Mouse (Mus musculus) lung, postnatal 10 days (tissue): ENCODE measurements around the gene Prkar1b.

Experiments used
- DNase-seq: peaks from one replicate; pipeline ENCODE4 v3.0.0; 2021

The Prkar1b gene

DNA sequence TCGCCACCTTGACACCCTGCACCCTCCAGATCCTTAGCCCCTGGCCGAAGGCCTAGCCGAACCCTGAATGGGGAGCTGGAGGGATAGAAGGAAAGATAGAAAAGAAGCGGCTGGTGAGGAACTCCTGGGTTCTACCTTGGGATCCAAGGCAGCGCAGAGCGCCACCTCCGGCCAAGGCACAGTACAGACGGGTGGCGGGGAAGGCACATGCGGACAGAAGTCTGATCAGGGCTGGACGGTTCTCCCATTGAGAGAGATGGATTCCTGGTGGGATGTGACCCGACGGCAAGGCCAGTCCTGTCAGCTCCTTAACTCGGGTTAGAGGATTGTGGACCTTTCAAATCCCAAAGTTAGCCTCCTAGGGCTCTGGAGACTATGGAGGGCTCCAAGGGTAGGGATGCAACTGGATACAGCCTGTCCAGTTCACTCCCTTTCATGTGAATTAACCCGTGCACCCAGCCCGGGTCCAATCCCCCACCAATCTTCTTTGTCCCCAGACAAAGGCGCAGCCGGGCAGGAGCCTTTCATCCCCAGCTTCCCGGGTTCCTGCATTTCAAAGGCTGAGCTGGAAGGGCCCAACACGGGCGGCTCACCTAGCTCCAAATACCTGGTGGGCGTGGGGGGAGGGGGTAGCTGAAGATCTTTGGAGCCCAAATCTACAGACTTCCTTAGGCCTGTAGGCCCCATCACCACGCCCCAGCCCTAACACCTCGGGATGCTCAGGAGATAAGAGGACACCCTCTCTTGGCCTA, 153.3 kb downstream of the Prkar1b start:
- DNase-seq: peak; percentile 67

DNA sequence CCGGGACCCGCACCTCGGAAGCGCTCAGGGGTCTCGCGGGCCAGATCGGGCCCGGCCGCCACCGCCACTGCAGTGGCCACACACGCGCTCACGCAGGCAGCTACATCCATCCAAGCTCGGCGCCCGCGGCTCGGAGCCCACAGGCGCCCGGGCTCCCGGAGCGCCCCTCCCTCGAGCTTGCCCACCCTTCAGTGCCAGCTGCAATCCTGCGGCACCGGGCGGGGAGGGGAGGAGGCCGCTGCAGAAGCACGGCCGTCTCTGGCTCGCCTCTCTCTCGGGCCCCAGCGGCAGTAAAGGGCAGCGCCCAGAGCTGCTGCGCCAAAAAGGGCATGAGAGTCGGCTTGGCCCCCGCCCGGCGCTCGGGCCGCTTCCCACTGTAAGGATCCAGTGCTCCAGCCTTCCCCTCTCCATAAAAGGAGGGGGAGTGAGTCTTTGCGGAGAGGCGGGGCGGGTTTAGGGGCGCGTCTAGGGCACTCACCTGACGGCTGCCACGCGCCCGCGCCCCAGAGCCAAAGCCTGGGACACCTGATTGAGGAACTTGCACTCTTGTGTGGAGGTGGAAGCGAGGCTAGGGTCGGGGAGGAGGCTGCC, 154.0 kb downstream of the Prkar1b start:
- peak; percentile 87 for DNase-seq

DNA sequence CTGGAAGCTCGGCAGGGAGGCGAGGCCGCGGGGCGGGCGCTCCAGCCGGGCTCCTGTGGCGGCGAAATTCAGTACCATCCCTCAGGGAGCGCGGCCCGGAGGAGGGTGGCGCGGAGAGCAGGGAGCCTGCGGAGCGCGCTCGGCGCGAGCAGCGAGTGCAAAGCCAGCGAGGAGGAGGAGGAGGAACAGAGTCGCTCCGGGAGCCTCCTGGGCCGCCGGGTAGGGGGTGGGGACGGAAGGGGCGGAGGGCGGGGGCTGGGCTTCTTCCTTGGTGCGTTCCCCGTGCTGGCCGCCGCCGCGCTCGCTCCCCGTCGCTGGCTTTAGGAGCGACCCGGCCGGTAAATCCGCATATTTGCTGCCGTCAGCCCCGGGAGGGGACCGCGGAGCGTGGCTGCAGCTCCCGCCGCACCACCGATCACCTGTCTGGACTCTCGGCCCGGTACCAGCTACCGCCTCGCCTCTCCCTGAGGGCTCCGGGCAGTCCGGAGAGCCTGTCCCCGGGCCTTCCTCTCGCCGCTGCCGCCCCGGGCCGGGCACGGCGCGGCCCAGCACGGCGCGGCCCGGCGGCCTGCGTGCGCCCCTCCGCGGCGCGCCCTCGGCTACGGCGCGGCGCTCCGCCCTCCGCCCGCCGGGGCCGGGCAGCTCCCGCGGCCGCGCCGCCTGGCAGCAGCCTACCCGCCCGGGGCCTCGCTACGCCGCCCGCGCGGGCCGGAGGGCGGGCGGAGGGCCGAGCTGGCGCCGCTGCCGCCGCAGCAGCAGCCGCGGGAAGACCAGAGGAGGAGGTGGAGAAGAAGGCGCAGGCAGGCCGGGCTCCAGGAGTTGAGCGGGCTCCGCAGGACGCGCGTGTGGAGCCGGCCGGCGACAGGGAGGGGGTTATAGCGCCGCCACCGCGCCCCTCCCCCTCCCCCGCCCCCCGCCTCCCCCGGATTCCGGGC, 154.7 kb downstream of the Prkar1b start:
- DNase-seq: peak; percentile 84

DNA sequence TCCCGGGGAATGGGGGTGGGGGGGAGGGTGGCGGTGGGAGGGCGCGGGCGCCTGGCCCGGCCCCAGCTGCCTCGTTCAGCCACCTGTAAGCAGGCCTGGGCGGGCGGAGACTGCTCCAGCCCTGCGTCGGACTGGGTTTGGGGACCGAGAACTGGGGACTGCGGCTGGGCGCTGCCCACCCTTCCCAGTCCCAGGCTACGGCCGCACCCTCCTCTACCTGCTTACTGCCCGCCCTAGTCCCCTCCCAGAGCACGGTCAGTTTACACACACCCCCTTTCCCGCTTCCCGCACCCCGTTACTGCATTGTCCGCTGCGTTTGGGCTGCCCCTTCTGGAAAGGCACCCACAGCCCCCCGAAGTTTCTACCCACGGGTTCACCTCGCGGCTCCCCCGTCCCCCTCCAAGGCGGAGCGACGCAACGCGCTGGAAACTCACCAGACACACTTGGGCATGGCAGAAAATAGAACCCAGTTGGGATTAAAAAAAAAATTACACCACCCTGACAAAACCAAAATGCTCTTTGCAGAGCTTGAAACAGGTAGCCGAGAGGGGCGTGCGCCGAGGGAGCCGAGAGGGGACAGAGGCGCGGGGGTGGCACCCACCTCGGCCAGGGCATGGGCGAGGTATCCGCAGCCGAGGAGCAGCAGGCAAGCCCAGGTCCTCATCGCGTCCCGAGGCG, 155.6 kb downstream of the Prkar1b start:
- peak; percentile 37 for DNase-seq

DNA sequence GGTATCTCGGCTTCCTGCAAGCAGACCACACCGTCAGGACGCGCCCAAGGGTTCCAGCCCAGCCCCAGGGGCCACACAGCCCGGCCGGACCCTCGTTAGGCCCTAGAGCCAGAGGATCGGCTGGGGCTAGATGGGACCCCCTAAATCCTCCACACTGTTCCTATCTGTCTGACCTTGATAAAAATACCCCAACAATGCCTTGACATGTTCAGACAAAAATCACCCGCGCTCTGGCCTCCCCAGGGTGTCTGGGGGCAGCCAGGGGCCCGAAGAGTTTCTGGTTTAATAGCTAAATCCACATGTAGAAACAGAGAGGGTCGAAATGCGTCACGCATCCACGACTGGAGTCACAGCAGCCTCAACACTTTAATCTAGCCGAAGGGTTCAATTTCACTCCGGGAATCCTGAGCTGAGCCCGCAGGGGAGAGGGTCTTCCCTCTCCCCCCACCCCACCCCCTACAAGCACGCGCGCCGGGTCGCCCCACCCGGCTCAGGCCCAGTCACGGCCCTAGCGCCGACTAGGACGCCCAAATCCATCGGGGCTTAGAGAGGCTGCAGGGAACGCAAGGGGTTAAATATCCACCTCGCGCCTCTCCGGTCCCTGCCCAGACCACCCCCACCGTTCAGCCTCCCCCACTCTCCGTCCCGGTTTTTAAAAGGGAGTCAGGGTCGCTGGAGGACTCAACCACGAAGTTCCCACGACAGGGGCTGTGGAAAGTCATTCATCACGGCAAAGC, 156.3 kb downstream of the Prkar1b start:
- DNase-seq: peak; percentile 31

DNA sequence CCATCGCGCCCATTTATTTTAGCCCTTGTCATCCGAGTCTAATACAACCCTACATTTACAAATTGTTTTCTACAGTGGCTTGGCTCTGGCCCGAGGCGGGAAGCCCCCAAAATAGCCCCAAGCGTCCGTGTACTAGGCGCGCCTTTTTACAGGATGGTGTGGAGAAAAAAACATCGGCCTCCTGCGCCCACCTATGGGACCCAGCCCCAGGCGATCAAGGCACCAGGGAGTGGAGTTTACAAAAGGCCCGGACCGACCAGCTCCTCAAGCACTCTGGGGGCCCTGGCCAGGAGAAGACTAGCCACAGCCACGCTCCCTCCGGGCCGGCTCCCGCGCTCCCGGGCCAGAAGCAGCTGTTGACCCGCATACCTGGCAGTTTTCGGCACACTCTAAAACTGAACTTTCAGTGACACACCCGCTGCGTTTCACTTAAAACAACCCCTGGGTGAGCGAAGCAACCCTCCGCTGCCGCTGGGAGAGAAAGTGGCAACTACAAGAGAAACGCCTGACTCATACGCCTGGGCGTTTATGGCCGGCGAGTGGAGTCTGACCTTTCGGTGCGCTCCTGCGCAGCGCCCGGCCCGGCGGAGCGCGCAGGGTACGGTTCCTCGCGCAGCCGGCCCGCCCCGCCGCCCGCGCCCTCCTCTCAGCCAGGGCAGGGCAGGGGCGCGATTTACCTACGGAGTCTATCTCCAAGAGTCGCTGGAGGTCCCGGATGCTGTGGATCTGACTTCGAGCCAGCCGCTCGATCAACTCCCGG, 157.0 kb downstream of the Prkar1b start:
- DNase-seq: peak; percentile 26

DNA sequence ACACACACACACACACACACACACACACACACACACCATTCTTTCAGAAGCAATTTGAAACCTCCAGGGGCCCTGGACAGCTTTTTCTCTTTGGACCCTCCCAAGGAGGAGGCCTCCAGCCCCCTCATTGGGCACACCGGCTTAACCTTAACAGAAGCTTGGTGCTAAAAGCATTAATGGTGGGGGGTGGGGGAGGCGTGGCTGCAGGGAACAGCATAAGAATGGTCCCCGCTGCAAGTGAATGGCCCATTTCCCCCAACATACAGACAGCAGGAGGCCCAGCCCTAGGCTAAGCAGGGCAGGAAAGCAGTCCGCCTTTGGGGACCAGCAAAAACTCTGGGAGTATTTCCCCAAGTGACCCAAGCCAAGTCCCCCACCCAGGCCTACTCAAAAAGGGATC, 158.1 kb downstream of the Prkar1b start:
- no peak for DNase-seq

DNA sequence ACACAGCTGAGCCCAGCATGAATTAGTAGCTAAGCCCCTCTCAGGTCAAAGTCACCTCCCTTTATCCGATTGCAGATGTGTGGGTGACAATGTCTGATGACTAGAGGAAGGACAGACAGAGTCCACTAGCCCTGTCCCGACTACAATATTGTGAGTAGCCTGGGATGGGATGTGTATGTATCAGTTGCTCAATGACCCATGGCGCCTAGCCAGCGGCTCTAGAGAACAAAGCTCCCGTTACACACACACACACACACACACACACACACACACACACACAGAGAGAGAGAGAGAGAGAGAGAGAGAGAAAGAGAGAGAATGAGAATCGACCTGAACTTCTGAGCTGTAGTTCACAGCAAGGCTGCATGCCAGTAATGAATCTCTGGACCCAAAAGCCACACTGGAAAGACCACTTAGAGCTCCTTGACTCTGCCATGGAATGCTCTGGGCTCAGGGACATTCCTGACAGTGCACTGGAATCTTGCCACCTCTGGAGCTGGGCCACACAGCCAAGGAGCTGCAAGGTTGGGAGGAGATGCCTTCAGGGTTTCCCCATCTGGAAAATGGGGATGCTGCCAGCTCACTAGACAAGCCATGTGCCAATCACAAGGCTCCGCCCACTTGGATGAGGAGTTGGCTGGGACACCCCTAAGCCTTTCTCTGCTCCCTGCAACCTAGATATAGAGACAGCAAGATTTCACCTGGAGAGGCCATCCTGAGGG, 159.0 kb downstream of the Prkar1b start:
- DNase-seq: peak; percentile 88

DNA sequence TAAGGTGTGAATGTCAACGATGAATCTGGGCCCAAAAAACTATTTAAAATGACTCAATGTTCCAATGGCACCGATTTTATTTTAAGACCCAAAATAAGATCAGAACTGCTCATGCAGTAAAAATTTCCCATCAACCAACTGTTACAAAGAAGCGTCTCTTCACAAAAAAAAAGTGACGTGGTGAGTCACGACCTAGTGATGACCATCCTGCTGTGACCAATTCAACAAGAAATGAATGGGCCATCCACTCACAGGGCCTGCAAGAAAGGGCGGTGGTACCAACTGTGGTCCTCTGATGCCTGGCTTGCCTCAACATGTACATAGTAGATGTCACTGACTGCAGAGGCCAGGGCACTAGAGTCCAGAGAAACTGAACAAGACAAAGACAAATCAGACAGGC, 160.2 kb downstream of the Prkar1b start:
- DNase-seq: no peak

DNA sequence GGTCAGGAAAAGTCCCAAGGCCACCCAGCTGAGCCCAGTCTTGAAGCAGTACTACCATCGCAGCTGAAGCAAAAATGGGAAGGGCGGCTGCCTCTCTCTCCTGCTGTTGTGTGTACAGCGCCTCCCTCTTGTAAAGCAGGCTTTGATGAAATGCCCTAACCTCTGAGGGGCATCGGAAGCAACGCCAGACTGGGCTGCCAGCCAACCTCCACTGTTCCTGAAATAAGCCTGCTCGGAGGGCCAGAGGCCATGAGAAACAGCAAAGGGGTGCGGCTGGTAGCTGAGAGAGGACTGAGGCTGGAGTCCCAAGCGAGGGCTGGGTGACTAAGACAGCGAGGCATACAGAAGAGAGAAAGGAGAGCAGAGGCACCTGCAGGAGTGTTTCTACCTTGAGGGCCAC, 161.0 kb downstream of the Prkar1b start:
- DNase-seq: peak; percentile 78

DNA sequence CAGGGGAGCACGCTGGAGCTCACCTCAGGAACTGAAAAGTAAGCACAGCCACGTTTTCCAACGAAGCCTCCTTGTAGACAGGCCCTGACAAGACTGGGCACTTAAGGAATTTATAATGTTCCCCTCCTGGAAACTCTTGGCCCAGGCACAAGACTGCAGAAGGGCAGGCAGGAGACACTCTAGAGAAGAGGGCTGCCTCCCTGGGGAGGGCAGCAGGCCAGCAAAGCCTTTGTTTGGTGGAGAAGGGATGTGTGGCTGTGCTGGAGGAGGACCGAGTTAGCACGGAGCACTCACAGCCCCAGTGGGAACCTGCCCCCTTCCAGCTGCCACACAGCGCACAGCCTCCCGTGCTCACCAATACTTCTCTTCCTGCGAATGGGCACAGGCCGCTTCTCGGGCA, 161.8 kb downstream of the Prkar1b start:
- no peak for DNase-seq

DNA sequence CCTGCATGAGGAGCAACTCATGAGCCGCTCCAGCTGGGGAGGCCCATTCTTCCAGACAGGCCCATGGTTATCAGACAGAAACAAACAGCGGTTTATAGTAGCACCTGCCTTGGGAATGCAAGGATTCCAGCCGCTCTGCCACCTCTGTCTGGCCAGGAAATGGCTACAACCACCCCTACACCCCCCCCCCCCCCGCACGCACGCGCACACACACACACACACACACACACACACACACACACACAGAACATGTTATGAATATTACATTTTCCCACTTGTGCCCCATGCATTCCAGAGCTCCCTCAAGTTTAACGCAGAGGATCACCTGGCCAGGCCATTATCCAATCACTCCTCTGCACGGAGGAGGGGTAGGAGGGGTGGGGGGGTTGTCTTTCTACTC, 167.9 kb downstream of the Prkar1b start:
- DNase-seq: no peak

DNA sequence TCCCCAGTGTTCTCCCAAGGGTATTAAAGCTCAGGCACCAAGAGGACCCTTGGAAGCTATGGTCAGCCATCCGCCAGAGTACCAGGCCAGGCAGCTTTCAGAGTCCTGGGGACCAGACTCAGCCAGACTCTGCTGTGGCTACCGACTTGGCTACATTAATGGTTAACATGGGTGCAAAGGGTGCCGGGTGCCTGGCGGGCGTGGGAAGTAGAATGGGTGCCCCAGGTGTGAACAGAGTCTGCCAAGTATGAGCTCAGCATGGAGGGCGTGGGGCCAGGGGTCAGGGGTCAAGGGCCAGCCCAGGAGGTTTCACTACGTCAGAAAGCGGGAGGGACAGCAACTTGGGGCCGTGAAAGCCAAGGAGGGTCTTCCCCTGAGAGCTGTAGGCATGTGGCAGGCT, 169.2 kb downstream of the Prkar1b start:
- no peak for DNase-seq

DNA sequence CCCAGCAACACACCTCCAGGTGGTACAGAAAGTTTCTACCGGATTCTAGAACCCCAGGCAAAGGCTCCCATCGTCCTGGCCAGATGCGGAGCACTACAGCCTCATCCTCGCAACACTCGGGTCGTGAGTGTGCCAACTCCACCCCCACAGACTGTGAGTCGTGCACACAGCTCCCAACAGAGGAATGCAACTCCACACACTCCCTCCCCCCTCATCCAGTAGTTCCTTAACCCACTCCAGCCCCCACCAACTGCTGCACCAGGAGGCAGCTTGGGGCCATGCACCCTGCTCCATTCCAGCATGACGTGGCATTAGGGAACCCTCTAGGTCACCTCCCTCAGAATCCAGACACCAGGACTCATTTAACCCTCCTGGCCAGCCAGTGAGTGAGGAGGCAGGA, 170.0 kb downstream of the Prkar1b start:
- DNase-seq: peak; percentile 54

DNA sequence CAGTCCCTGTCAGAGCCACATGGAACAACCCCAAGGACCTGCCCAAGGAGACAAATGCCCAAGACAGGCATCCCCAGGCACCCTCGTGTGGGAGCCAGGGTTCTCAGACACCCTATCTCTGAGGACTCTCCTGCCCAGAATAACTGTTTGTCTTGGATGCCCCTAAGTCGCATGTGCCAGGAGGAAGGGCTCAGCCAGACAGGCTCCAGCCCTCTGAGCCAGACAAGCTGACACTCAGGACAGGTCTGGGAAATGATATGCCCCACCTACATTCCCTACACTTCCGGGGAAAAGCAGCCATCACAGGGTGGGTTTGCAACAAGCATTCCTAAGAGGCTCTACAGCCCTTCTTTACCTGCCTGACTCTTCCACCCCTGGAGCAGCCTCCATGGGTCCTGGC, 172.0 kb downstream of the Prkar1b start:
- DNase-seq: peak; percentile 40

DNA sequence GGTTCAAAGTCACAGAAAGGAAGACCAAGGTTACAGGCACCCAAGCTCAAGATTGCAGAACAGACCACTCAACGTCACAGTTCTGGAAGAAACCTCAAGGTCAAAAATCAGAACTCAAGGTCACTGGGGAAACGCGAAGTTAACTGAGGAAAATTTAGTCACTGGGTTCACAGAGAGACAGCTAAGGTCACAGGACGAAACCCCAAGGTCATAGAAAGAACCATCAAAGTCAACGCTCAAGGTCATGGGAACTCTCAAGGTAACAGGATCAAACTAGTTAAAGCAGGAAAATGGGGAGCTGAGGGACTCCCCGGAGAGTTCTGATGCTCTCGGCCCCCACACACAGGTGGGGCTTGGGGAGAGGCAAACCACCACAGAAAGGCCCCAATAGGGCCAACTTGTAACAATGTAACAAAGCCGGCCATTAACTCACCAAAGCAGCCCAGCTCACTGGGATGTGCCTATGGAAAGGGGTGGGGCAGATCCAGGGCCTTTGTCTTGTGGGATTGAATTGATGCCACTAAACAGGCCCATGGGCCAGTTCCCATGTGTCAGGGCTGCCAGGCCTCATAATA, 174.8 kb downstream of the Prkar1b start:
- DNase-seq: no peak

DNA sequence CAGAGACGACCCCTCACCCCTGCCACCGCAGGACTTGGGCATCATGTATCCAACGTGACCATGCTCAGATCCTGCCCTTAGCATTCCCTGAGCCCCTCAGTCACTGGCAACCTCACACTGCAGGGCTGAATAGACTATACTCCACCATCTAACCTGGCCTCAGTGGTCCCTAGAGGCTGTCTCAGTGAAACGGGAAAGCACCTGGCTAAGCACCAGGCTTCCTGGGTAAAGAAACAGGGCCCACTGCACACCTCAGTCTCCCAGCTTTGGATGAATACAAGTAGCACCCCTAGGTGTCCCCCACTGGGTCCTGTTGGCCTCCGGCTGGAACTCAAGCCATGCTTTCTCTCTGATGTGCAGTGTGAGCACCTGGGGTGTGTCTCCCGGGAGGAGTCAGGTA, 176.3 kb downstream of the Prkar1b start:
- DNase-seq: no peak

DNA sequence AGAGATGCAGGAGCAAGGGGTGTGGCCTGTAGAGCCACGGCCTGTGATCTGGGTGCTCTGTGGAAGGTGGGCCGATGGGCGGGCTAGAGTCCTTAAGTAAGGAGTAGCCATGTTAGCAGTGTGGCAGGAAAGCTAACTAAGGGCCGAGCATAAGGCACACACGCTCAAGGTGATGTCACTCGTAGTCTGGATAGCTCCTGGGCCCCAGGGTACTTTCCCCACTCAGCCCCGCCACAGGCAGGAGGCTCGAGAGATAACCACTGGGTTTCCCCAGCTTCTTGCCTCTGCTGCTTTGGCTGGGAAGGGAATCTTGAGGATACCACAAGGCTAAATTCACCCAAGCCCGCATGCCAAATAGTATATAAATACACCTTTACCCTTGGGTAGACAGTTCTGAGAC, 178.4 kb downstream of the Prkar1b start:
- no peak for DNase-seq

DNA sequence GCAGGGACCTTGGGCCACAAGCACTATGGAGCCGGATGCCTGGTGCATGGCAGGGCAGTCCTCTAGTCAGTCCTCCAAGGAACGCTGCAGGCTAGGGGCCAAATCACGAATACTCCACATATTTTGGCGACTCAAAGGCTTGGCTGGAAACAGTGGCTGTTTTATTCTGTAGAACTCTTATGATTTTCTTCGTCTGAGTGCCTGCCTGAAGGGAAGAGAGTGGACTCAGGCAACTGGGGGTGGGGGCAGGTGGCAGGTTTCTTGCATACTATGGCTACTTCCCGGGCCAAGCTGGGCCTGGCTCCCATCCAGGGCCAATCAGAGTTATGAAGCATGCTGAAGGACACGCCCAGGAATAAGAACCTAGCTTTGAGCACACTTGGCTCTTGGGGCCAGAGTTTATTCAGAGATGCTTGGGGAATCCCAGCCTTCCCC, 179.7 kb downstream of the Prkar1b start:
- peak; percentile 80 for DNase-seq
